Mouse (Mus musculus): ENCODE measurements around the gene Cachd1.

Gene Cachd1

GRCm38 (mm10) chr4:100776043-100776870 lies at the start of gene Cachd1:
TSS of gene Cachd1 (plus strand) at chr4:100776675.
- in situ Hi-C loops (cut with MboI, MseI) = loop anchor here in 1 of 2 experiments (10.0 kb wide), 1 partner anchor 139 kb away; no protein-coding TSS in a partner anchor

GRCm38 (mm10) chr4:100728896-100729479 lies 47.5 kb upstream of the Cachd1 start:
- in situ Hi-C loops (cut with MboI, MseI) = loop anchor here in 1 of 2 experiments (10.0 kb wide), 1 partner anchor 406 kb away; no protein-coding TSS in a partner anchor

DNA sequence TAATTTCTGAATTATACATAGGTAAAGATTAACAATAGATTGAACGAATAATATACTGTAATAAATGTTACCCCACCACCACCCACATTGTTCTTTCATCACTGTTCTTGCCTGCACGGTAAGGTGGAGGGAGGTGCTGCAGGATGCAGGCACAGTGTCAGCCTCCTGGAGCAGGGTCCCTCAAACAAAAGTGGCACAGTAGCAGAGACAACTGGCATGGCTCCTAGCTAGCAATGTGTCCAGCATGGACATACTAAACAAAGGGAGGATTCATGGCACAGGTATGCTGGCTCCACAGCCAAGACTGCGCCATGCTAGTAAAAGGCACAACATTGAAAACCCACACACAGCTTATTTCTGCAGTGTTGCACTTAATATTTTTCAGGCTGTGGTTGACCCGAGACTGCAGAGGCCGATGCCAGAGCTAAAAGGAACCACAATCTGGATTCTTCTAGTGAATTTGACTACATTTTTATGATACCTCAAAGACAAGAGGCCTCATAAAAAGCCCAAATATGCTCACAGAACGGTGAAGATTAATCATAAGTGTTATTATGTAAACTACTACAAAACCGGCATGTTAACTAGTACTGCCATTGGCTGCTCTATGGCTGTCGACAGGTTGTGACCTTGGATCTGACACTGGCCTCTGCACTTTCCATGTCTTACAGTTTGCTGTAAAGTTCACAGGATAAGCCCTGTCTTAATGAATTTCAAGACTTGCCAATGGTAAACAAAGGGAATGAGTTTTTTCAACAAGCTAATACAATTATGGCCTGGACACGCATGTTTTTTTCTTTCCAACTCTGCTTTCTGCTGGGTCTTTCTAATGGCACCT lies 41.2 kb upstream of the Cachd1 start:
- in situ Hi-C loops (cut with MboI, MseI) = no loop called here

GRCm38 (mm10) chr4:100735936-100736349 lies 40.5 kb upstream of the Cachd1 start:
- in situ Hi-C loops (cut with MboI, MseI) = no loop called here

DNA sequence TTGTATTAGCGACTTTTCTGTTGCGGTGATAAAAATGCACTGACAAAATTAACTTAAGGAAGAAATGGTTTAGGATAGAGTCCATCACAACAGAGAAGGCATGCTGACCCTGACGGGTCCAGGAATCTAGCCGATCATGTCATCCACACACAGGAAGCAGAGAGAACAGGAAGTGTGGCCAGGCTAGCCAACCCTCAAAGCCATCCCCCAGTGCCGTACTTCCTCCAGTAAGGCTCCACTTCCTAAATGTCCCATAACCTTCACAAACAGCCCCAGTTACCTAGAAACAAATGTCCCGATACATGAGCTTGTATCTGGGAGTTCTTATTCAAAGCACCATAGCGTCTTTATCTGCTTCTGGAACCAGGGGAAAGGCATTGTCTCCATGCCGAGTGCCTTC lies 32.9 kb upstream of the Cachd1 start:
- in situ Hi-C loops (cut with MboI, MseI) = no loop called here

GRCm38 (mm10) chr4:100752278-100752677 lies 24.2 kb upstream of the Cachd1 start:
- in situ Hi-C loops (cut with MboI, MseI) = no loop called here

DNA sequence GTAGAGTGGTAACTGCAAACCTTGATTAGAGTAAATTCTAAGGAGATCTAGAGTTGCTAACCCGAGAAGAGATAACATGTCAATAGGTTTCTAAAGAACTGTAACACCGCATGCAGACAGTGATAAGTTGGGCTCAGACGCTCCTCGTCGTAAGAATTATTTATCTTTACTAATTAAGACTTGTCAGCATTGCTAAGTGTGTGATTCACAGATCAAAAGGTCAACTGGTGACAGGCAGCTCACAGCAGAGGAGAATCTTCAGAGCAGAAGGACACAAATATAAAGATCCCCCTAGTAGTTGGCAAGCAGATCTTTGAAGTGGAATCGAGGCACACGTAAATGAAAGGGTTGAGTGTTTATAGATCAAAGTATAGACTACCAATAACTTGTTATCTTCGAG lies 20.8 kb upstream of the Cachd1 start:
- in situ Hi-C loops (cut with MboI, MseI) = no loop called here

DNA sequence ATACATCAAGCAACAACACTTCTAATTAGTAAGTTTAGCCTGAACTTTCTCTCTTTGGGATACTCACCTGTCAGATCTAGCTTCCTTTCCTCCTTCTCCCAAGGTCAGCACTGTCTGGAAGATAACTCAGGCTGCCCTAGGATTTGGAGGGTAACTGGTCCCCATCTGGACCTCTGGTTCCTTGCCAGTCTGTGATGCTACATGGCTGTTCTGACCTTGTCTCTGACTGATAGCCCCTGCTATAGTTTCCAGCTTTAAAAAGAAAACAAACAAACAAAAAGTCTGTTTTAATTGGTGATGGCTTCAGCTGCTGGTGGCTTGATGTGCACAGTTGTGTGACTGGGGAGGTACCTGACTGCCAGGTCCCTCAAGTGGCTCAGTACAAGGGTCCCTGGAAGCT lies 20.0 kb upstream of the Cachd1 start:
- in situ Hi-C loops (cut with MboI, MseI) = no loop called here

GRCm38 (mm10) chr4:100758265-100758898 lies 18.1 kb upstream of the Cachd1 start:
- in situ Hi-C loops (cut with MboI, MseI) = no loop called here

- in situ Hi-C loops (cut with MboI, MseI) = loop anchor here in 1 of 2 experiments (10.0 kb wide), 1 partner anchor 295 kb away; no protein-coding TSS in a partner anchor
Observed at GRCm38 (mm10) chr4:100759603-100760002, 16.9 kb upstream of the Cachd1 start.

- in situ Hi-C loops (cut with MboI, MseI) = loop anchor here in 1 of 2 experiments (10.0 kb wide), 1 partner anchor 296 kb away; no protein-coding TSS in a partner anchor
Observed at GRCm38 (mm10) chr4:100760416-100760815, 16.1 kb upstream of the Cachd1 start.

- in situ Hi-C loops (cut with MboI, MseI) = loop anchor here in 1 of 2 experiments (10.0 kb wide), 1 partner anchor 304 kb away; no protein-coding TSS in a partner anchor
Observed at GRCm38 (mm10) chr4:100768606-100769005, 7.9 kb upstream of the Cachd1 start.

DNA sequence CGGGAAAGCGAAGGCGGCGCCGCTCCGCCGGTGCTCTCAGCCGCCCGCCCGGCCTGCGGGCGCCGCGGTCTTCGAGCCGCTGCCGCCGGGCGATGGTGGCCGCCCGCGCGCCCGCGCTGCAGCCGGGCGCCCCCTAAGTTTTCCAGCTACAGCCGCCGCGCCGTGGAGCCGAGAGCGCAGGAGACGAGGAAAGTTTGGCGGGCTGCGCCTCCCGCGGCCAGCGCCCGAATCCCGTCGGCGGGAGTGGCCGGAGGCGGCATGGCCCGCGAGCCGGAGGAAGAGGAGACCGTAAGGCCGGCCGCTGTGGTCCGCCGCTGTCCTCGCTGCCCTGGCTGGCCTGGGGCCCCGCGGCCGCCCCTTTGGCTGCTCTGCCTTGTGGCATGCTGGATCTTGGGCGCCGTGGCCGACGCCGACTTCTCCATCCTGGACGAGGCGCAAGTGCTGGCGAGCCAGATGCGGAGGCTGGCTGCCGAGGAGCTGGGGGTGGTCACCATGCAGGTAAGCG lies 448 bp downstream of the Cachd1 start:
- in situ Hi-C loops (cut with MboI, MseI) = loop anchor here in 1 of 2 experiments (10.0 kb wide), 1 partner anchor 138 kb away; no protein-coding TSS in a partner anchor

- in situ Hi-C loops (cut with MboI, MseI) = loop anchor here in 1 of 2 experiments (10.0 kb wide), 1 partner anchor 137 kb away; no protein-coding TSS in a partner anchor
Observed at GRCm38 (mm10) chr4:100777376-100778041, 1.0 kb downstream of the Cachd1 start.

- in situ Hi-C loops (cut with MboI, MseI) = loop anchor here in 1 of 2 experiments (10.0 kb wide), 1 partner anchor 137 kb away; no protein-coding TSS in a partner anchor
Observed at GRCm38 (mm10) chr4:100778082-100778481, 1.6 kb downstream of the Cachd1 start.

GRCm38 (mm10) chr4:100779023-100779422 lies 2.5 kb downstream of the Cachd1 start:
- in situ Hi-C loops (cut with MboI, MseI) = loop anchor here in 1 of 2 experiments (10.0 kb wide), 1 partner anchor 136 kb away; no protein-coding TSS in a partner anchor

- in situ Hi-C loops (cut with MboI, MseI) = loop anchor here in 1 of 2 experiments (10.0 kb wide), 1 partner anchor 135 kb away; no protein-coding TSS in a partner anchor
Observed at GRCm38 (mm10) chr4:100779695-100780094, 3.2 kb downstream of the Cachd1 start.

DNA sequence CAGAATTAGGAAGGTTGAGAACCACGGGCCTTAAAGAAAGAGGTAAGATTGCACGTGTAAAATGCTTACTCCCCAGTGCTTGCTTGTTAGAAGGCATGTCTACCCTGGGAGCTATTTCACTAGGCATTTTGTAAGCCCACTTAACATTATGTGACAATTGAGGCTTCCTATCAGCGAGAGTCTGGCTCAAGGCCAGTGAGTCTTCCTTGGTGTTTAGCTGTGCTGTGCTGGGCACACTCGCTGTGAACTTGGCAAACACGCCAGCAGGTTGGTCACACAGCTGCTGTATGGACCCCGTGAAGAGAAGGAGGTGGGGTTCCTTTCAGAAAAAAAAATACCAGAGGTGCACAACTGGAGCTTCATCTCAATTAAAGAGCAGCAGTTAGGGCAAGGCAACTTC lies 4.4 kb downstream of the Cachd1 start:
- in situ Hi-C loops (cut with MboI, MseI) = no loop called here

GRCm38 (mm10) chr4:100782348-100782747 lies 5.9 kb downstream of the Cachd1 start:
- in situ Hi-C loops (cut with MboI, MseI) = no loop called here

- in situ Hi-C loops (cut with MboI, MseI) = no loop called here
Observed at GRCm38 (mm10) chr4:100782891-100783290, 6.4 kb downstream of the Cachd1 start.

Measured in T-helper 17 cell (primary cell).